In genomic region chr19:27832448-27832847, GRCm38 (mm10) we compare ENCODE assay signal across 23 mouse cellular contexts.
"Had no signal": no experiment of that assay in that cellular context is flagged by ENCODE, and none has a peak within 500 bp of the region (broad histone marks: within the 10 kb centered on the region; RNA-seq: fewer than 3 reads in every experiment).

No protein-coding gene starts in this region.

- DNase-seq: gastrocnemius, adult 2 months; gastrocnemius, postnatal 10 days; gastrocnemius, postnatal 25 days; heart, adult 18-20 months; heart, postnatal 10 days; heart, postnatal 4 days; kidney, adult 18-20 months; kidney, adult 8-10 months; kidney, postnatal 10 days; kidney, postnatal 25 days; layer of hippocampus, adult 9-11 months had no signal

- ATAC-seq: hindbrain, embryonic 16.5 days; inflammation-experienced regulatory T-cells, adult 6 months; intestine, embryonic 15.5 days; intestine, postnatal 0 days had no signal

- H3K4me3 ChIP-seq: gastrocnemius, adult 2 months; heart, embryonic 10.5 days; heart, embryonic 12.5 days; hindbrain, embryonic 10.5 days; hindbrain, embryonic 12.5 days; intestine, embryonic 15.5 days; left cerebral cortex, adult 2 months; limb, embryonic 10.5 days; limb, embryonic 12.5 days had no signal

- H3K9ac ChIP-seq: heart, embryonic 12.5 days; hindbrain, embryonic 12.5 days; hindbrain, embryonic 14.5 days; intestine, embryonic 15.5 days; limb, embryonic 12.5 days had no signal

- H3K27me3 ChIP-seq: heart, embryonic 12.5 days; hindbrain, embryonic 12.5 days; intestine, embryonic 15.5 days; limb, embryonic 12.5 days had no signal

- H3K36me3 ChIP-seq: heart, embryonic 10.5 days; hindbrain, embryonic 12.5 days; intestine, embryonic 15.5 days had no signal

- H3K4me1 ChIP-seq: hindbrain, embryonic 10.5 days; hindbrain, embryonic 12.5 days; intestine, embryonic 15.5 days; limb, embryonic 10.5 days; limb, embryonic 12.5 days had no signal

- H3K4me2 ChIP-seq: heart, embryonic 12.5 days; hindbrain, embryonic 12.5 days; hindbrain, embryonic 14.5 days; intestine, embryonic 15.5 days; limb, embryonic 12.5 days had no signal

- H3K9me3 ChIP-seq: heart, embryonic 10.5 days; heart, embryonic 12.5 days; hindbrain, embryonic 10.5 days; hindbrain, embryonic 12.5 days; intestine, embryonic 15.5 days; limb, embryonic 10.5 days; limb, embryonic 12.5 days had no signal

- H3K27ac ChIP-seq: gastrocnemius, adult 2 months; heart, embryonic 10.5 days; hindbrain, embryonic 10.5 days; hindbrain, embryonic 12.5 days; hindbrain, embryonic 14.5 days; intestine, embryonic 15.5 days; left cerebral cortex, adult 2 months; limb, embryonic 10.5 days; limb, embryonic 12.5 days had no signal
